Mouse (Mus musculus): ENCODE results near the gene Inpp5d. TPM values are rescaled to one million over a fixed set of nuclear protein-coding genes. Genes with fewer than 3 reads are reported as not detected.

Inpp5d gene
- polyA plus RNA-seq, 1 experiment, result 1.7 TPM

- Histone ChIP-seq H3K4me1 (ENCODE audit: control insufficient read depth) (peaks cover 76% of the 10 kb centered on the region), H3K36me3 (ENCODE audit: control insufficient read depth) (peaks cover 7% of the 10 kb centered on the region; the same call in 1 of the 2 replicates), H3K27me3 (ENCODE audit: control insufficient read depth) (no peaks in the 10 kb centered on the region), H3K9me3 (ENCODE audit: control insufficient read depth, low read length) (no peaks in the 10 kb centered on the region), H3K4me3 (replicated peaks) (no peak overlapping the region)
- TF ChIP-seq TAL1 (IDR thresholded peaks at IDR 0.05; ENCODE audit: low read length) (no peak), GATA1 (IDR thresholded peaks at IDR 0.05; ENCODE audit: low read length) (no peak)
Measured at GRCm38 (mm10) chr1:87647820-87648219, 27.7 kb downstream of the Inpp5d start.

- Histone ChIP-seq H3K36me3 (ENCODE audit: control insufficient read depth) (no peaks in the 10 kb centered on the region; the same call in 1 of the 2 replicates), H3K27me3 (ENCODE audit: control insufficient read depth) (no peaks in the 10 kb centered on the region), H3K4me1 (ENCODE audit: control insufficient read depth) (peaks cover 69% of the 10 kb centered on the region), H3K4me3 (replicated peaks) (no peak overlapping the region), H3K9me3 (ENCODE audit: control insufficient read depth, low read length) (no peaks in the 10 kb centered on the region)
- TF ChIP-seq GATA1 (IDR thresholded peaks at IDR 0.05; ENCODE audit: low read length), result no peak
- TF ChIP-seq TAL1 (IDR thresholded peaks at IDR 0.05; ENCODE audit: low read length), result no peak
Measured at GRCm38 (mm10) chr1:87648657-87649056, 28.5 kb downstream of the Inpp5d start.

GRCm38 (mm10) chr1:87649219-87649805, 29.2 kb downstream of the Inpp5d start:
- peaks cover 66% of the 10 kb centered on the region for H3K4me1 ChIP-seq (ENCODE audit: control insufficient read depth)
- H3K4me3 ChIP-seq (replicated peaks), result no peak overlapping the region
- no peaks in the 10 kb centered on the region for H3K27me3 ChIP-seq (ENCODE audit: control insufficient read depth)
- TF ChIP-seq TAL1 (IDR thresholded peaks at IDR 0.05; ENCODE audit: low read length) (no peak), GATA1 (IDR thresholded peaks at IDR 0.05; ENCODE audit: low read length) (no peak)
- H3K36me3 ChIP-seq (ENCODE audit: control insufficient read depth), result no peaks in the 10 kb centered on the region
- H3K9me3 ChIP-seq (ENCODE audit: control insufficient read depth, low read length), result no peaks in the 10 kb centered on the region

GRCm38 (mm10) chr1:87649958-87650474, 29.9 kb downstream of the Inpp5d start:
- Histone ChIP-seq H3K4me3 (replicated peaks) (no peak overlapping the region), H3K4me1 (ENCODE audit: control insufficient read depth) (peaks cover 62% of the 10 kb centered on the region), H3K36me3 (ENCODE audit: control insufficient read depth) (no peaks in the 10 kb centered on the region), H3K9me3 (ENCODE audit: control insufficient read depth, low read length) (no peaks in the 10 kb centered on the region), H3K27me3 (ENCODE audit: control insufficient read depth) (no peaks in the 10 kb centered on the region)
- TF ChIP-seq TAL1 (IDR thresholded peaks at IDR 0.05; ENCODE audit: low read length) (no peak), GATA1 (IDR thresholded peaks at IDR 0.05; ENCODE audit: low read length) (no peak)

GRCm38 (mm10) chr1:87650611-87651079, 30.5 kb downstream of the Inpp5d start:
- Histone ChIP-seq H3K36me3 (ENCODE audit: control insufficient read depth) (no peaks in the 10 kb centered on the region), H3K4me1 (ENCODE audit: control insufficient read depth) (peaks cover 56% of the 10 kb centered on the region)

GRCm38 (mm10) chr1:87651436-87651835, 31.3 kb downstream of the Inpp5d start:
- H3K27me3 ChIP-seq (ENCODE audit: control insufficient read depth), result no peaks in the 10 kb centered on the region
- no peaks in the 10 kb centered on the region for H3K36me3 ChIP-seq (ENCODE audit: control insufficient read depth)
- no peak overlapping the region for H3K4me3 ChIP-seq (replicated peaks)
- no peak for TF ChIP-seq GATA1 (IDR thresholded peaks at IDR 0.05; ENCODE audit: low read length)
- TF ChIP-seq TAL1 (IDR thresholded peaks at IDR 0.05; ENCODE audit: low read length), result no peak
- H3K4me1 ChIP-seq (ENCODE audit: control insufficient read depth), result peaks cover 48% of the 10 kb centered on the region
- H3K9me3 ChIP-seq (ENCODE audit: control insufficient read depth, low read length), result no peaks in the 10 kb centered on the region

More at GRCm38 (mm10) chr1:87650611-87651079, 30.5 kb downstream of the Inpp5d start:
- H3K27me3 ChIP-seq (ENCODE audit: control insufficient read depth), result no peaks in the 10 kb centered on the region
- H3K4me3 ChIP-seq (replicated peaks), result peak overlapping the region; percentile 53
- H3K9me3 ChIP-seq (ENCODE audit: control insufficient read depth, low read length), result no peaks in the 10 kb centered on the region
- TF ChIP-seq TAL1 (IDR thresholded peaks at IDR 0.05; ENCODE audit: low read length) (no peak), GATA1 (IDR thresholded peaks at IDR 0.05; ENCODE audit: low read length) (no peak)

- H3K4me1 ChIP-seq (ENCODE audit: control insufficient read depth), result peaks cover 36% of the 10 kb centered on the region
- no peak for TF ChIP-seq TAL1 (IDR thresholded peaks at IDR 0.05; ENCODE audit: low read length)
- TF ChIP-seq GATA1 (IDR thresholded peaks at IDR 0.05; ENCODE audit: low read length), result no peak
- H3K36me3 ChIP-seq (ENCODE audit: control insufficient read depth), result no peaks in the 10 kb centered on the region
- no peaks in the 10 kb centered on the region for H3K9me3 ChIP-seq (ENCODE audit: control insufficient read depth, low read length)
- no peak overlapping the region for H3K4me3 ChIP-seq (replicated peaks)
- no peaks in the 10 kb centered on the region for H3K27me3 ChIP-seq (ENCODE audit: control insufficient read depth)
Measured at GRCm38 (mm10) chr1:87655101-87655500, 35.0 kb downstream of the Inpp5d start.

GRCm38 (mm10) chr1:87658063-87658462, 38.0 kb downstream of the Inpp5d start:
- H3K27me3 ChIP-seq (ENCODE audit: control insufficient read depth), result no peaks in the 10 kb centered on the region
- H3K9me3 ChIP-seq (ENCODE audit: control insufficient read depth, low read length), result peaks cover 4% of the 10 kb centered on the region; the same call in 1 of the 2 replicates
- no peak overlapping the region for H3K4me3 ChIP-seq (replicated peaks)
- peaks cover 18% of the 10 kb centered on the region for H3K4me1 ChIP-seq (ENCODE audit: control insufficient read depth)
- TF ChIP-seq TAL1 (IDR thresholded peaks at IDR 0.05; ENCODE audit: low read length) (no peak), GATA1 (IDR thresholded peaks at IDR 0.05; ENCODE audit: low read length) (no peak)
- H3K36me3 ChIP-seq (ENCODE audit: control insufficient read depth), result no peaks in the 10 kb centered on the region; the same call in 1 of the 2 replicates

- H3K4me3 ChIP-seq (replicated peaks), result no peak overlapping the region
- TF ChIP-seq GATA1 (IDR thresholded peaks at IDR 0.05; ENCODE audit: low read length), result no peak
- no peak for TF ChIP-seq TAL1 (IDR thresholded peaks at IDR 0.05; ENCODE audit: low read length)
- H3K27me3 ChIP-seq (ENCODE audit: control insufficient read depth), result no peaks in the 10 kb centered on the region
- H3K4me1 ChIP-seq (ENCODE audit: control insufficient read depth), result peaks cover 18% of the 10 kb centered on the region
- no peaks in the 10 kb centered on the region; the same call in 1 of the 2 replicates for H3K36me3 ChIP-seq (ENCODE audit: control insufficient read depth)
- H3K9me3 ChIP-seq (ENCODE audit: control insufficient read depth, low read length), result peaks cover 6% of the 10 kb centered on the region
Measured at GRCm38 (mm10) chr1:87658485-87658884, 38.4 kb downstream of the Inpp5d start.

All from erythroblast, embryonic 14.5 days (primary cell).